Mouse (Mus musculus) spleen, embryonic (tissue): ENCODE measurements around the gene Tmem115.

Source experiments
- CTCF ChIA-PET: fragments of 350-600 bp; sonication (Branson Sonifier 250); formaldehyde crosslinking; loops from one replicate; lab custom pipeline; 2022; lab: Charles Lee

Tmem115 gene

DNA sequence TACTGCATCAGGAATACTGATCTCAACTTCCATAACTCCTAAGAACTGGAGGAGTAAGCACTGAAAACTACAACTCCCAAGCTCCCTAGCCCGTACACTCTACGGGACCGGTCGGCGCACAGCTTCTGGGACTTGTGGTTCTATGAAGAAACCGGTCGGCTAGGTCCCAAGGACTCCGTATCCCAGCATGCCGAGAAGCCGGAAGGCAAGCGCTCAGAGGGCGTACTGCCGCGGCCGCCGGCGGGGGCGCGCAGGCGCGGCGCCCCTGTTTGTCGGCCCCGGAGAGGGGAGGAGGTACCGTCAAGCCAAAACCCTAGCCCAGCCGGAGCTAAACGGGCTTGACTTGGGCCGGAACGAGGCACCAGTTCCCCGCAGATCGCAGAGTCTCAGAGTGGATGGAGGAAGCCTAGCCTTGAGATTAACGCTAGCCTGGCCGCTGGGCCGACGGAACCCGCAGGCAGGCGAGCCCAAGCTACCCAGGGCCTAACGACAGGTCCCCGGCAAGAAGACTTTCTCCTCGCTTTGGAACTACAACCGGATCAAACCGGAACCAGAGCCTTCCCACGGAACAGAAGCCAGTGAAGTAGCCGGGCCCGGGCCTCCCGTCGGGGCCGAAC lies at the start of gene Tmem115:
Gene Tmem115, plus strand, starts transcription at position 155 of the 617 bp plus-strand sequence.
- CTCF ChIA-PET = no interaction called here

DNA sequence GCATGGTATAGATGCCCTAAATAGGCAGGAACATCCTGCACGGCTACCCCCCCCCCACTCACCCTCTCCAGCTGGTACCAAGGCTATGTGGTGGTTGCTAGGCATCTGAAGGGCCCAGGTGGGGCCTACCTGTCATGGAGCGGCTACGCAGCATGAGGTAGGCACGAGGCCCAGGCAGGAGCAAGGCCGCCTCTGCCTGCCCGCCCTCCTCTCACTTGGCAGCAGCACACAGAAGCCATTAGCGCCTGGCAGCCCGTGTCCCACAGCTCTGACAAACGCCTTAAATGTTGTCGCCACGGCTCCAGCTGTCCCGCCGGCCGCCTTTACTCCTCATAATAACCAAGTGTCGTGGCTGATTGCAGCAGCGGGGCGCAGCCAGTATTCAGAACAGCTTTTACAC lies 49.4 kb upstream of the Tmem115 start:
- CTCF ChIA-PET = no interaction called here

DNA sequence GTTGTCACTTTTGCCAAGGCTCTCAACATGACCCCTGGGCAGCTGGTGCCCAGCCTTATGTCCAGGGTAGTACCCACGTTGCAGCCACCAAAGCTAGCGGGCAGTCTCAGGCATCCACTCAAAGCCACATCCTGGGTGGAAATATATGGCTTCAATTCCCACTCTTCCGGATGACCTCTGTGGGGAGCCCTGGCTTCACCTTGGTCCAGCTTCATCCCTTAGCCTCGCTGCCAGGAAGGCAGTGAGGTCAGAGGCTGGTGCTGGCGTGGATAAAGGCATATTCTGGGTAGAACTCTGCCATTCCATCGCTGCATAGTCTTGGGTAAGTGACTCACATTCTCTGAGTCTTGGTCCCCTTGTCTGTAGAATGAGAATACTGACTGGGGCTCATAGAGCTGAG lies 49.0 kb upstream of the Tmem115 start:
- CTCF ChIA-PET = interaction anchor here (0.6 kb wide), 1 partner anchor 832 kb away, joined by 3 read pairs; no protein-coding TSS in a partner anchor

DNA sequence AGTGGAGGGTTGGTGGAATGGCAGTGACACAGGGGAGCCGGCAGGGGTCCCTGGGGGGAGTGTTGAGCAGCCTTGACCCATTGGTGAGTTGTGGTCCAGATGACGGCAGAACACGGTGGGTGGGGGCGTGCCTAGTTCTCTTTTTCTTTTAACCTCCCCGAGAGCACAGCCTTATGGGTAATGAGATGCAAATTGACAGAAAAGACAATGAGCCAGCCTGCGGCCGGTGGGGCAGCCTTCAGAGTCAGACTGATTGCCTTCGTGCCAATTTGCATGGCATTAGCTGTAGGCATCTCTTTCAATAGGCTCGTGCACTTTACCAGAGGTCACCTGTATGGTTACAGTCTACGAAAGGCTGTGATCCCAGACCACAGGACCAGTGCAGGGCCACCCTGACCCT lies 47.7 kb upstream of the Tmem115 start:
- CTCF ChIA-PET = no interaction called here

DNA sequence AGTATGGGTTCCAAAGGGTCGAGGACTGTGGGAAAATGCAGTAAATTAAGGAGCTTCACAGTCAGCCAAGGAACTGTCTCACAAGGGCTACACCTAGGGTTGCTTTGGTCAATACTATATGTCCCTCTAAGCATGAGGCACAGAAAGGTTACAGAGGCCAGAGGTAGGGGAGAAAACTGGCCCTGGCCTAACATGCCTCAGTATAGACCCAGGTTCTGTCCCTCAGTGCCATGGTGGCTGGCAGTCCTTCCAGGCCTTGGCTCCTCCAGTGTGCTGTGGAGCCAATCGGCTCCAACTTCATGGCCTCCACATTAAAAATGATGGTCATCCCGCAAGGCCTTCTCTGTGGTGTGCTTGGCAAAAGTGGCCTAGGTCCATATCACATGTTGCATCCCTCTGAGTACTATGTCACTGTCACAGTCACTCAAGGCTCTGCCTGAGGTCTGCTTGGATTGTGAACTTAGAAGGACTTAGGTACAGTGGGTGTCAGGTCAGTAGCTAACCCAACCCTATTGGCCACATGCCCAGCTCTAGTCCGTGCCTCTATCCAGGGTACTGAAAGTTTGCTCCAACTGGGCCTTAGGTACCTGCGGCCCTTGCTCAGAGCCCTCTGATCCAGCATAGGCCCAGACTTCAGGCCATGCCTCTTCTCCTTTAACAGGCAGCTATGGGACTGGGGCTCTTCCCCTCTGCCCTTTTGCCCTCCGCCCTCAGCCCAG lies 47.1 kb upstream of the Tmem115 start:
- CTCF ChIA-PET = no interaction called here

DNA sequence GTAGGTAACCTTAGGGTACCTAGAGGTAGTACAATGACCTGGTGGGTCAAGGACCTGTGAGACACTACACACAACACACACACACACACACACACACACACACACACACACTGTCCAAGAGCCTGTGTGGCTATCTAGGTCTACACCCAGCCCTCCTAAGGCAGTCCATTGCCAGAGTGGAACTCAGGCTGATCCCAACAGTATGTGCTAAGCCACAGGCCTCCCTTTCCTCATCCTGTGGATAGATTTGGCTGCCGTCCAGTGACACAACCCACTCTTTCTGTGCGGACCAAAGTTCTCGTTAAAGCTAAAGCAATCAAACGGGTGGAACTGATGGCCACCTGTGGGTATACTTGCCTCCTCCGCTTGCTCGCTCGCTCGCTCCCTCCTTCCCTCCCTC lies 43.6 kb upstream of the Tmem115 start:
- CTCF ChIA-PET = no interaction called here

DNA sequence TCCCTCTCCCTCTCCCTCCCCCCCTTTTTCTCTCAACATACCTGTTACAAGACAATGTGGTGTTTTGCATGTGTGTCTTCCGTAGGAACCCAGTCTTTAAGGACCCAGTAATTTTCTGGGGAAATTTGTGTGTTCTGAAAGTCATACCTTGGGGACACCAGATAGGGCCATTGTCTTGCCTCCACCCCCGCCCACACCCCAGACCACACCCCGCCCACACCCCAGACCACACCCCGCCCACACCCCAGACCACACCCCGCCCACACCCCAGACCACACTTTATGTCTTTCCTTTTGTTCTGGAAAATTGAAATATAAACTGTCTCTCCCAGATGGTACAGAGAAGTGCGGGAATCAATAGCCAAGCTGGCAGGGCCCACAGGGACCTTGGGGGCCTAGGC lies 43.1 kb upstream of the Tmem115 start:
- CTCF ChIA-PET = no interaction called here

DNA sequence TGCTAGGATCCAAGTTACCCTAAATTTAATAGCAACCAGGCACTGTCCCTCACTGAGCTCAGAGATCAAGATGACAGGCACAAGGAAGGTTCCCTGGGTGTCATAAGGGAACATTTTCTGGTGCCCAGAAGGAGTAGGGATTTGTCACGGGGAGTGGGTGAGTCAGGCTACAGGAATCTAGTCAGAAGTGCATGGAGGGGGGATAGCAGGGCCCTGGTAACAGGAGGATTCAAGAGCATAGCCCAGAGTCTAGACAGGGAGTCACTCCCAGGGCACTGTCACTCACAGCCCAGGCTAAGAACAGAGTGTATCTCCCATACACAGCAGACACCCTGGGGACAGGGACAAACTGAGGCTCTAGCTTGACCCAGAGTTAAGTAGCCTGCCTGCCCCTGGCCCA lies 40.2 kb upstream of the Tmem115 start:
- CTCF ChIA-PET = no interaction called here

DNA sequence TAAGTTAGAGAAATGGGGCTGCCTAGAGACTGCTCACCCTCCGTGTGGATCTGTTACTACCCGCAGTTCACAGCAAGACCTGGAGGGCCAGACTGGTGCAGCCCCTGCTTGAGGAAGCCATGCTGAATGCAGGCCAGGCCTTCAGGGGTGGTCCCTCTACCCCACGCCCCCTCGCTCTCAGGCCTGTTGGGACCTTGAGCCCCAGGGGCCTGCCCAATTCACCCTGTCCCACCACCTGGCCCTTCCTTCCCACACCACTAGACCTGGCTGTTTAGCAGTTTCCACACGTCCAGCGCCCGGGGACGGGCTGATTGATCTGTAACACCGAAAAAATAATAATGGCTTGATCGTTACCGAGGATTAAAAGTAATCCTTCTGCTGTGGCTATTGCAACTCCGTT lies 39.5 kb upstream of the Tmem115 start:
- CTCF ChIA-PET = no interaction called here

DNA sequence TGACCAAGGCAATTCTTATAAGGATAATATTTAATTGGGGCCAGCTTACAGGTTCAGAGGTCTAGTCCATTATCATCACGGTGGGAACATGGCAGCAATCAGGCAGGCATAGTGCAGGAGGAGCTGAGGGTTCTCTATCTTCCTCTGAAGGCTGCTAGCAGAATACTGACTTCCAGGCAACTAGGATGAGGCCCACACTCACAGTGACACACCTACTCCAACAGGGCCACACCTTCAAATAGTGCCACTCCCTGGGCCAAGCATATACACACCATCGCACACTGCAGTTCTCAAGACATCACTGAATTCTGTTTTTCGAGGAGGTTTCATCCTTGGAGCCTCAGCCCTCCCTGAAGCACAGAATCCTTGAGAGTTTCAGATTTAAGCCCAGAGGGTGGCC lies 37.4 kb upstream of the Tmem115 start:
- CTCF ChIA-PET = no interaction called here

DNA sequence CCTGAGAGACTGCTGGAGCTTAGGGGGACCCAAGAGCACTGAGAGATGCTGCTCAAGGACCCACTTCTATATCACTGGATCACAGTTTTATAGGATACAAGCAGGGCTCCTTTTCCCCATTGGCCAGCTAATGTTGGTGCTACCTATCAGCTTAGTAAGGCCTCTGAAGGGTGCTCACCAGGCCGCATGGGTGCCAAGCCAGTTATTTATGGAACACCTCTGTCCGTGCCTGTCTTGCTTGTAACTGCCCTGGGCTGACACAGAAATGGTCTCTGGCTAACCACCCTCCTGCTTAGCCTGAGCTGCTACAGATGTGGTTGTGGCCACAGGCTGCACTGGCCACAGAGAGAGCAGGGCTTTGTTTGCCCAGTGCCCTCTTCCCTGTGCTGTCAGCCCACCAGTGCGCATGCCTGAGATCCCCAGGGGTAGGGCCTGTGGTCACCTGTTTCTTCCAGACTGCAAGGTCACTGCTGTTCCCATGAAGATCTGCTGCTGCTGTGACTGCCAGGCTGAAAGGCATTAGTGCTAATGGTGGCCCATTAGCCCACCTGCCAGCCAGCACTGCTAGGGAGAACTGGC lies 32.9 kb upstream of the Tmem115 start:
- CTCF ChIA-PET = interaction anchor here (0.9 kb wide), 1 partner anchor 30 kb away, joined by 3 read pairs; no protein-coding TSS in a partner anchor

DNA sequence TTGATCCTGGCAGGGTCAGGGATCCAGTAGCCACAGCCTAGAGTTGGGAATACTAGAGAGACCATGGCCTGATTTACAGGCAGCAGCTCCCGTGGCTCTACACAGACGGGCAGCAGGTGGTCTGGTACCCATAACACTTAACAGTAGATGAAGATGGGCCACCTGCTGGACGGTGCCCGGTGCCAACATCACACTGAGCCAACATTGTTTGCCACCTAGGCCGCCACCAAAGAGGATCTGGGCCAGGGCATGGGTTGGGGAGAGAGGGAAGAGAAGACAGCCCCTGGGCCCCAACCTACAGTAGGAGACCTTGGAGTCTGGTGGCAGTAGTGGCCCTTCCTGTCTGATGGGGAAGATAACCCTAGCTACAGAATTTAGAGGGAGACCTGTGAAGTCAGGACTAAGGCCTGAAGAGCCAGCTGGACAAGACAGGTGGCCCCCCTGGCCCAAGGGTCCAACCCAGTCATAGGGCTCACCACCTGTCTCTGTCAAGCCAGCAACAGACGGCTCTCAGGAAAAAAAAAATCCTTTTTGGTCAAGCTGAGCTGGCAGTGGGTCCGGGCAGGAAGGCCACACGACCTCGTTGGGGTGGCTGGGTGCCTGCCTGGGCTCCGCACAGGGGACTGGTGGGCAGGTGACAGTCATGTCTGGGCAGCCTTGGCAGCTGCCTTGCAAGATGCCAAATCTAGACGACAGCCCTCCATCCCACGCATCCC lies 31.5 kb upstream of the Tmem115 start:
- CTCF ChIA-PET = no interaction called here

DNA sequence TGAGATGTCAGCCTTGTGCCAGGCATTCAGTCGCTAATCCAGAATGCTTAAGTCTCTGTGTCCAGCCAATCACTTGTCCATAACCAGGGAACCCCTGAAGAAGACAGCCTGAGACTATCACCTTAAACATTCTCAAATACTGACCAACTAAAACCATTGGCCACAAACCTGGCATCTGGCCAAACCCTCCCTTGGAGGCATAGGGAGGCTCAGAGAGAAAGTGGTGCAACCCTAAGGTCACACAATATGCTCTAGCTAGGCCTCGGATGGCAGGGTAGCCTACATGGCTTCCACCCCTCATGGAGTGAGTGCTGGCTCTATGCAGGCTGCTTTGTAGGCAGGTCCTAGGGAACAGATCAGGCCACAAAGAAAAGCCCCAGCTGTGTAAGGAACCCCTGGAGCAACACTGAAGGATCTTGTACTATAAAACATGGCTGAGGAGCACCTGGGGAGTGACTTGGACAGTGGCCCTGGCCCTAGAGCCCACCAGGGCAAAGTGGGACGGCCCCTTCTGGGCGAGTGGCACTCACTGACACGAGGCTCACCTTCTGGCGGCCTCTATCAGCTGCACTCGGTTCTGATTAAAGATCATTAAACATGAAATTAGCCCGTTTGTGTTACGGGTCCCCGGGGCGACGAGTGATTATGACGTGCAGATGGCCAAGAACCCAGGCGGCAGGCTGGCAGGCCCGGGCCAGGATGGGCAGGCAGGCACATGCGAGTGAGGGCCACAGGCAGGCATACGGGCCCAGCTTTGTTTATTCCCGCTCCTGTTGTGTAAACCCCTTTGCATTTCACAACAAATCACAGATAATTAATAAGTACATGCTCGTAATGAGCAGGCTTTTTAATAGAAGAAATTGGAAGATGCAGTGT lies 28.8 kb upstream of the Tmem115 start:
- CTCF ChIA-PET = no interaction called here

DNA sequence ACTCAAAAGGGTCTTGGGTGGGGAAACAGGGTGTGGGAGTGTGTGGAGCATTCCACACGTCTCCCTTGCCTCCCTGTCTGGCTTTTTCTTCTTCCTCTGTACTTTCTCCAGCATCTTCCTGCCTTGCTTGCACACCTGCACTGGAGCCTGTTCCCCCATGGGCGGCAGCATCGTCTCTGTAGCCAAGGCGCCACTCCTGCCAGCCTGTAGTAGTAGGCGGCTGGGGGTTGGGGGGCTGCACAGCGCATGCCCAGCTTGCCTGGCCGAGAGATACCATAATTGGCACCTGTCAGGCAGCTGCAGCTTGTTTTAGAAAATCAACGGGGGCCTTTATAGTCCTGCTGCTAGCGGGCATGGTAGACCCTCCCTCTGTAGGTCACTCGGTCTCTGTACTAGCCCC lies 25.5 kb upstream of the Tmem115 start:
- CTCF ChIA-PET = no interaction called here

DNA sequence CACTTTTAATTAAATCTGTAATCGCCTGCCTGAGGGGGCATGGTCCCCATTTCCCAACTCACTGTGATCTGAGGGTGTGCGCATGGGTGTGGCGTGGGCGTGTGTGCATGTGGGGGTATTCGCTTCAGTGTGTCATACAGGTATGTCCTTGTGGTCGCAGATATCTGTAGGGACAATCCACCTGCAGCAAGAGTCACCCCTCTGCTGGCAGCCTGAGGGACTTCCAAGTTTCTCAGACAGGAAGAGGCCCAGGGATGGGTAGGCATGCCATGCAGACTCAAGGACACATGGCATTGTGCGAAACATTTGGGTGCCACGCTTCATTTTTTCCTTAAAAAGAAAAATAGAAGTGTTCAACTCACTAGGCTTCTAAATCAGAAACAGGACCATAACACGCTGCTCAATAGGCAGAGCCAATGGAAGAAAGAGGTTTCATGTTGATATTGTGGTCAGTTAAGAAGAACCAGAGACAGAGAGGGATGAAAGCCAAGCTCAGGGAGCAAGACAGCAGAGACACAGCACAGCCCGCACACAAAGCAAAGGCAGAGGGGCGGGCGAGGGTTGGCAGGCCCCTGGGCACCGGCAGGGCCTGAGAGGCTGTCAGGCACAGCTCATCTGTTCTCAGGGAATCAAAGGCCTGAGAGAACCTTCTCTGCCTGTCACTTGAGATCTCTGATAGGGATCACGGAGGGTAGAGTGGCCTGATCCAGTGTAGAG lies 23.2 kb upstream of the Tmem115 start:
- CTCF ChIA-PET = no interaction called here

DNA sequence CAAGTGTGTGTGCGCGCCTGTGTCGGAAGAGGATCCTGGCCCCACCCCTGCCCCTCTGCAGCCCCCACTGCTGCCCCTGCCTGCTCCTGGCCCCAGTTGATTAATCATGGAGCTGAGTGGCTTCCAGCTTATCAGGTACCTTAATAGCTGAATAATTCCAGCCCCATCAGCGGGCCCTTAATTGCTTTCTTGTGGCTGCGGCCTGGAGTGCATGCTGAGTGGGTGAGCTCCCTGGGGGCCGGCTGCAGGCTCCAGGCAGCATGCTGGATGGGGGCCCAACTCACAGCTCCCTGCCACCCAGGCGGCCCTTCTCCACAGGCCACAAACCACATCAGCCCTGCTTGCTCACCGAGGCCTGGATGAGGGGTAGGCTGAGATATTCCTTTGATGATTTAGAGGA lies 22.3 kb upstream of the Tmem115 start:
- CTCF ChIA-PET = interaction anchor here (0.7 kb wide), 1 partner anchor 1271 kb away, joined by 4 read pairs; no protein-coding TSS in a partner anchor

DNA sequence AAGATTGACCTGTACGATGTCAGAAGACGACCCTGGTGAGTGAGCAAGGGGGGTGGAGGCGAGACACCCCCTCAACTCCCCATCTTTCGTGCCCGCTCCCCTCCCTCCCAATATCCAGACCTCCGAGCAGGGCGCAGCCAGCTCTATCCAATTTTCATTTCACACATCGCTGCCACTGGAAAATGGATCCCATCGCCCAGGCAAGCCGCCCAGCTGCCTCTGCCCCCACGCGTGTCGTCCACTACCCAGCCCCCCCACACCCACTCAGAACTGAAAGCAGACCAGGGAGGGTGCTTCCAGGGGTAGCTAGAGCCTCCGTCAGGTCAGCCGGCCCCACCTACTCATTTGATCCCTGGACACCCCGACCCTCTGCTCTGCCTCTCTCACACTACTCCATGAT lies 21.4 kb upstream of the Tmem115 start:
- CTCF ChIA-PET = no interaction called here

DNA sequence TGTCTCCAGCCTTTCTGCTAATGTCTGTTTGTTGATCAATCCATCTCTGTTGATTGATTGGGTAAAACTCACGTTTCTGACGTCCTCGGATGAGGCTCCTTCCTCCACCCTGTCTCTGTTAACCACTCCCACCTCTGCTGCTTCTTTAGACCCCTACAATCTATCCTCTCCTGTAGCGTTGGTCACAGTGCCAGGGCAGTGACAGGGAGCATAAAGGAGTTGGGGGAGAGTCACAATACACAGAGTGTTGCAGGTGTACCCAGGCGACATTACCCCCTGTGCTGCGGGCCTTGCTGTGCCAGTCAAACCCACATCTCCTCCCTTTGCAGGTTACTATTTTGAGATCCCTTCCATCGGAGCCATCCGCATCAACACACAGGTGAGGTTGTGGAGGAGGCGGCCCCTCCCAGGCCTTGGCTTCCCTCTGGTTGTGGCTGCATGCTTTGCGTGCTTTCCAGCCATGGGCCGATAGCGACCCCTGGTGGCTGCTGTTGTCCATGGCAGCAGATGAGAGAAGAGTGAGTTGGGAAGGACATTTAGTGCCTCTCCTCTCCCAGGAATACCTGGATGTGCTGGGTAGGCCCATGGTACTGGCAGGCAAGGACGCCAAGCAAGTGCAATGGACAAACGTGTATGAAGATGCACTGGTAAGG lies 19.3 kb upstream of the Tmem115 start:
- CTCF ChIA-PET = no interaction called here

DNA sequence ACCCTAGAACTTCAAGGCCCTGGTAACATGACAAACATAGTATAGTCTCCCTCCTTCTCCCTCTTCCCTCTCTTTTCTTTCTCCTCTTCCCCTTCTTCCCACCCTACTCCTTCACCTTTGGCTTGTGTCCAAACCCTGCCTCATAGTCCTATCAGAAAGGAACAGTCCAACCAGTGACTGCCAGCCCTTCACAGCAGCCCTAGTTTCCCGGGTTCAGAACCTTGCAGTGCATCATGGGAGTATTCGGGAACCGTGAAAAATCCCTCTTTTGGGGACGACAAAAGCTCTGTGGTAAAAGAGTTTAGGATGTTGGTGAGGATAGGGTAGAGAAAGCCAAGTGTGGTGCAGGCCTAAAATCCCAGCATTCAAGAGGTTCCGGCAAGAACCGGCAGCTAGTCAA lies 13.4 kb upstream of the Tmem115 start:
- CTCF ChIA-PET = interaction anchor here (0.7 kb wide), 1 partner anchor 152 kb away, joined by 5 read pairs; no protein-coding TSS in a partner anchor

DNA sequence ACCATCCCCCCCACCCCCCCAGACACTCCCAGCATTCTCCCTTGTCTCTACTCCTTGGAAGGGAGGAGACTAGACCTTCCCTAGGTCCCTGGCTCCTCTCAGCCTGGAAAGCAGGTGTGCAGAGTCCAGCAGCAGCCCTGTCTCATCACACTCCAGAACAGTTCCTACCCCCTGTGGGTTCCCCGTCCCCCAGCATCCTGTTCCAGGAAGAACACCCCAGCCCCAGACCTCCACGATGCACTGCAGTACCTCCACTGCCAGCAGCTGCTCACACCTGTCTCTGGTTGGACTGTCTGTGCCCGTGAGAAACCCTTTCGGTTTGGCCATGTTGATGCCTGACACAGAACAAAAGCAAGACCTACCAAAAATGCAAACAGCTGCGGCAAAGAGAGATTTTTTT lies 12.6 kb upstream of the Tmem115 start:
- CTCF ChIA-PET = interaction anchor here (0.7 kb wide), 1 partner anchor 153 kb away, joined by 5 read pairs; no protein-coding TSS in a partner anchor
